Mouse (Mus musculus) cerebellum, adult 9-10 months (tissue): ENCODE measurements around the gene Plekhg4.

ENCODE experiments used
- DNase-seq: peaks from one replicate; pipeline ENCODE4 v3.0.0; 2022

The Plekhg4 gene

GRCm38 (mm10) chr8:105373032-105373431, at the start of gene Plekhg4:
Gene Plekhg4, plus strand, starts transcription at chr8:105373274.
- DNase-seq, result no peak

GRCm38 (mm10) chr8:105325641-105326093, 47.4 kb upstream of the Plekhg4 start:
- DNase-seq, result no peak

DNA sequence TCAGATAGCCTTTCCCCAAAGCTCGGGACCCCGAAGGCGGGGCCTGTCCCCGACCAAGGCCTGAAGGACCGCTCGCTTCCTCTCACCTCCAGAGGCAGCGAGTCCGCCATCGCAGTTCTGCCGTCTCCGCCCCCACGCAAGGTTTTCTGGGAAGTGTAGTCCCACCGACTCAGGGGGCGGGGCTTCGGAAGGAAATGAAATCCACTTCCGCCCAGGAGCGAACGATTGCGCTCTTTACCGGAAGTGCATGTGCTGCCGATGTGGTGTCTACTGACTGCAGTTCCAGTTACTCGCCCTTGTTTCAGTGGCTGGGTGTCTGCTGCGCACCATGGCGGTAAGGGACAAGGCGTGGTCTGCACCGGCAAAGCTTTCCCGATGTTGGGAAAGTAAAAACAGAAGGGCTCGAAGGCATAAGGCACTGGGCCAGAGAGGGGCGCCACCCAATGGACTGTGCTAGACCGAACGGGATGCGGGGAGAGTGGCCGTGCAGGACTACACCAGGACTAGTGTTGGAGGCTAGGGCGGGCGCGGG, 46.9 kb upstream of the Plekhg4 start, which contains the start of the genes Lrrc29 and Tmem208:
Gene Lrrc29 (minus strand): TSS at position 138 of the 532 bp plus-strand sequence.
Gene Tmem208 (plus strand): TSS at position 214 of the 532 bp plus-strand sequence.
- DNase-seq, result peak; percentile 98

DNA sequence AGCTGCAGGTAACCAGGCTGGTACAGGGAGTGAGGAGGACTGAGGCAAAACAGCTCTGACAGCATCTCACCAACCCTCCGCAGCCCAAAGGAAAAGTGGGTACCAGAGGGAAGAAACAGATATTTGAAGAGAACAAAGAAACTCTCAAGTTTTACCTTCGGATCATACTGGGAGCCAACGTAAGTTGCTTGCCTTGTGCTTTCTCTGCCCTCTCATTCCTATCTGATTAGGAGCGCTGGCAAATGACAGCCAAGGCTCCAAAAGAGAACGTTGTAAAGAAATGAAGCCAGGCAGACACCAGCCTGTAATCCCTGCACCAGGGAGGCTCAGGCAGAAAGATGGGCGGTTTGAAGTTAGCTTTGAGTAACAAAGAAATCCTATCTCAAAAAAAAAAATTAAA, 46.1 kb upstream of the Plekhg4 start:
- DNase-seq, result no peak

- DNase-seq, result no peak
These were observed 42.7 kb upstream of the Plekhg4 start for GRCm38 (mm10) chr8:105330325-105330724.

- DNase-seq, result no peak
These were observed 41.6 kb upstream of the Plekhg4 start for GRCm38 (mm10) chr8:105331469-105331868.

- no peak for DNase-seq
These were observed 41.1 kb upstream of the Plekhg4 start for GRCm38 (mm10) chr8:105331931-105332330.

DNA sequence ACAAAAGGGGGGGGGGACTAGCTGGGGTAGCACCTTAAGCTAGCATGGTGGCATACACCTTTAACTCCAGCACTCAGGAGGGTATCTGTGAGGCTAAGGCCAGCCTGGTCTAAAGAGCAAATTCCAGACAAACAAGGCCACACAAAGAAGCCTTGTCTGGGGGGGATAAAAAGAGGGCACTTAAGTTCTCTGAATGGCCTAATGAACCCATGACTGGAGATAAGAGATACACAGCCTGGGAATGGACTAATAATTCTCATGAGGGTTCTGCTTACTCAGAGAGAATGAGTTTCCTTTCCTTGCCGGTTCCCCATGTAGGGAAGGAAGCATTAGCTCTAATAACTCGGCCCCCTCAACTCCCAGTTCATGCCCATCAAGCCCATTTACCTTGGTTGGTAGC, 40.6 kb upstream of the Plekhg4 start:
- no peak for DNase-seq

- no peak for DNase-seq
These were observed 36.5 kb upstream of the Plekhg4 start for GRCm38 (mm10) chr8:105336373-105337130.

- no peak for DNase-seq
These were observed 34.1 kb upstream of the Plekhg4 start for GRCm38 (mm10) chr8:105338992-105339391.

- no peak for DNase-seq
These were observed 33.0 kb upstream of the Plekhg4 start for GRCm38 (mm10) chr8:105339886-105340635.

DNA sequence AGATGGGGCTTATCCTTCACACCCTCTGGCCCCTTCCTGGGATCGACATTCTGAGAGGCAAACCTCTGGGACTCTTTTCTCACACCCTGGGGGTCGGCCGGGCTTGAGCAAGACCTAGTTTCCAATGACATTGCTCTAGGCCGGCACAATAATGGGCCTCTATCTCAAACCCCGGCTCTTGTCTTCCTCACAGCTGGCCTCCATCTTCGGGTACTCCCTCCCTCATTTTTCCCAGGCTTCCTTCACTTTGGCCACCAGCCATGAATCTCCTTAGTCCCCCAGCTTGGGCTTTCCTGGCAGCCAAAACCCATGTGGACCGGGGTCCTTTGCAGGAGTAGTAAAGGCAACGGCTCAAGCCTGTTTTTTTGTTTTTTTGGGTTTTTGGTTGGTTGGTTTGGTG, 31.7 kb upstream of the Plekhg4 start:
- no peak for DNase-seq

DNA sequence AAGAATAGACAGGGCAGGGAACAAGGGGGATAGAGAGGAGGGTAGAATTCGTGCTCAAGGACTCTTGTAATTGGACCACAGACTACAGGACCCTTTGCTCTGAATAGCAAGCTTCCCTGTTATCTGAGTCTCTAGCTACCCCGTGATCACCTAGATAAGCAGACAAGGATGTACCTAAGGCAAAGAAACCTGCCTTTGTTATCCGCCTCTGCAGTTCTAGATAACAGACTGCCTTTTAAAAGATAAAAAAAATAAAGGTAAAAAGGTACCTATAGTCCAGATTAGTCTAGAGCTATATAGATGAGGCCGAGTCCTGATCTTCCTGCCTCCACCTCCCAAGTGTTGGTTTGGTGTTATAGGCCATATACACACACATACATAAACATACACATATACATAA, 30.3 kb upstream of the Plekhg4 start:
- no peak for DNase-seq

- no peak for DNase-seq
These were observed 29.1 kb upstream of the Plekhg4 start for GRCm38 (mm10) chr8:105343791-105344574.

DNA sequence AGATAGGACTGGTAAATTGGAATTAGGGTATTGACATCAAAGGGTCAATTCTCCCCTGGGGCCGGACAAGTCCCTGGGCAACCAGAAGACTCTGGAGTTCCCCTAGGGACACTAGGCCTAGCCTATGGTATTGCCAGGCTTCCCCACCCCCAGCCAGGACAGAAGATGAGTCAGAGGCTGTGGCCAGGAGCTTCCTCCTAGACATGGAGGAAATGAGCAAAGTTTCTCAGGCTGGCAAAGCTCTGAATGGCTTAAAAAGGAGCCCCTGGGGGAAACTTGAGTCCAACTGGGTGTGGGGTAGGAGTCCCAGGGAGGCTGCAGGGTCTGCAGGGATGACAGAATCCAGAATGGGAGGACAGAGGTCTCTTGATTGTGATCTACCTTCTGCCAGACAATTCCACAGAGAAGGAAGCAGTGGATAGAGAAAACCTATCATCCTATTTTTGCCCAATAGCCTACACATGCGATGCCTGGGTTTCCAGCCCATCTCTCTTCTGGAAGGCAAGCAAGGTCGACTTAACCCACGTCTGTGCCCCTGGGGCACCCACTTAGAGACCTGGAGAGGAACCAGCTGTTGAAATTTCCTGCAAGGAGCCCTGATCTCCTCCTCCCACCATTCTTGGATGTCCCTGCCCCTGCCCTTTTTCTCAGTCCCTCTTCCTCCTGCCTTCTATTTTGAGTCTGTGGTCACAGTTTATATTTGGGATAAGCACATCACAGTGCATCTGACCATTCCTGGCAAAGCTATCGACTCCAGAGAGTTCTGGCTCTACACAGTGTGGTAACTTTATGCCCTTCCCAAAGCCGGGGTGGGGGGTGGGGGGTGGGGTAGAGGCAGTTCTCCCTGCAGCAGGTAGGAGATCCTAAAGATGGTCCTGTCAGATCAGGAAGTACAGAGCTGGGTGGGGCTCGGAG, 27.8 kb upstream of the Plekhg4 start:
- no peak for DNase-seq

GRCm38 (mm10) chr8:105346611-105347427, 26.3 kb upstream of the Plekhg4 start:
- DNase-seq, result peak; percentile 71

DNA sequence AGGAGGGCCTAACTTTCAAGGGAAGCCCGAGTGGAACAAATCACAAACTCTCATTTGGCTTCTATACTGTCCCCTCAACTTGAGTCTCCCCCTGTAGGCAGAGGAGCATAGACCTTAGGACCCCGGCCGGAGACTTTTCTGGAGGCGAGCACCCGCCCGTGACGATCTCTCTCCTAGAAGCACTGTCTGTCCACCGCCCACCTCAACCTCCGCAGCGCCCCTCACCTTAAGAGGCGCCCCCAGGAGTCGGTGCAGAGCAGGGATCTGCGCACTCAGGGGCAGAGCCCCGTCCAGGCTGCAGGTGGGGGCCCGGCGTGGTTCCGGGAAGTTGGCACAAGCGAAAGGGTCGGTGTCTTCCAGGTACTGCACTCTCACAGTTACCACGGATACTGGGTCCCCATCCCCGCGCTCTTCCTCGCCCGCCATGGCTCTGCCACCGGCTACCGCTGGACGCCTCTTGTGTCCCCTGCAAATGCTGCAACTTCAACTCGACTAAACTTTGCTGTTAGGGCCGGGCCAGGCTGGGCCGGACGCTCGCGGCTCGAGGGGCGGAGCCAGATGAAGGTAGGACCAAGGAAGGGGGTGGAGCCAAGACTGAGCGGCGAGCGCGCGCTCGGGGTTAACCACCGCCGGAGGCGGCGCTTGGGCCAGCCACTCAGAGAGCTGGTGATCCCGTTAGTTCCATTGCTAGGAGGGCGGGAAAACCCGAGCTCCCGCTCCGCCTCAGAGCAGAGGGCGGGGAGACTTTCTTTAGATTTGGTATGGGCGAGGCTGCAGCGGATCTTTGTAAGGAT, 25.4 kb upstream of the Plekhg4 start, which contains the start of gene Fhod1:
Gene Fhod1 (minus strand): TSS at position 526 of the 794 bp plus-strand sequence.
- DNase-seq, result peak; percentile 94

DNA sequence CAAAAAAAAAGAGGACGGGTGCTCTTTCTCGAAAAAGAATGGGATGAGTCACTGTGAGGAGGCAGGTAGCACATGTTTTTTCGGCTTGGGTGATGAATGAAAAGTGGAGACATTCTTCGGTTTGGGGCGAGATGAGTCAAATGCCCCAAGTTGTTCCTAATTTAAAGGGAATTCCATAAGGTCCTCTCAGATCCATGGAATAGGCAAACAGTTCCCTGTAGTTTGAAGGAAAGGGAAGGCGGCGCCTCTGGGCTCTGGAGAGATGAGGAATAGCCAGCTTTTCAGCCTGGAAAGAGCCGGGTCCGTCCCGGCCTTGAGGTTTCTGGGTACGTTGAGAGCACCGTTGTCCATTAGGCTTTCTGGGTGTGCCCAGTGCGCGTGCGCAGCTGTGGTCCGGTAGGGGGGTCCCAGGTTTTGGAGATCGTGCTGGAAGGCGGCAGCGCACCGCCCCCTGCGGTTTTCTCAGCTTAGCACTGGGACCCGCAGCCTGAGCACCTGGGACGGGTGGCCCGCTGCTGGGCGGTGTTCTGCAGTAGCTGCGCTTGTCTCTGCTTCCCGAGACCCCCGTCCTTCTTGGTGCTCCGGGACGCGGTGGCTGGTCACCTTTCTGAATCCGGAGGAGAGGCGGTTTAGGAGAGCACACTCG, 24.5 kb upstream of the Plekhg4 start, which contains the start of gene Slc9a5:
Gene Slc9a5 (plus strand): TSS at position 394 of the 646 bp plus-strand sequence.
- peak; percentile 57 for DNase-seq

- peak; percentile 78 for DNase-seq
These were observed 23.8 kb upstream of the Plekhg4 start for GRCm38 (mm10) chr8:105349096-105349771.
